Mouse (Mus musculus) inflammation-experienced regulatory T-cells (primary cell): ENCODE results near the gene Mndal. TPM values are rescaled to one million over a fixed set of nuclear protein-coding genes. Genes with fewer than 3 reads are reported as not detected.

Experiments used
- polyA plus RNA-seq, 2 experiments: library from polyadenylated mRNA; unstranded; fragments of 100-300 nt; shearing (Covaris generic); gene quantifications; one replicate each; pipeline ENCODE4 v1.2.1; 2017

Gene Mndal
- polyA plus RNA-seq: 100 to 1,000 TPM; 354 to 399 TPM

GRCm38 (mm10) chr1:173941924-173942779 is at the start of gene Mndal, which contains the start of gene Ifi203:
Mndal (minus strand) TSS chr1:173942491.
Ifi203 (minus strand) TSS chr1:173942672.

GRCm38 (mm10) chr1:173982694-173983305 is 40.5 kb upstream of the Mndal start, which contains the start of gene Ifi202b:
Ifi202b (minus strand) TSS chr1:173982744.

GRCm38 (mm10) chr1:173912548-173913255 is 29.6 kb downstream of the Mndal start, which contains the start of gene Ifi211:
Ifi211 (minus strand) TSS chr1:173913046.

Other genes with a start within 250 kb of the Mndal start
- under 1 TPM in 1 of 2 experiments, not detected in 1; 0.87 TPM for gene Ifi207, start 200.7 kb downstream of the Mndal start, polyA plus RNA-seq
- gene Ifi204, start 175.5 kb downstream of the Mndal start, polyA plus RNA-seq: 1 to 10 TPM in 1 of 2 experiments, under 1 TPM in 1; 0.30 to 1.4 TPM
- 1 to 10 TPM; 1.2 to 4.0 TPM for gene Ifi211, start 29.4 kb downstream of the Mndal start, polyA plus RNA-seq
- gene Ifi203, start 181 bp upstream of the Mndal start, polyA plus RNA-seq: 100 to 1,000 TPM; 293 to 314 TPM
- not detected for gene Ifi202b, start 40.3 kb upstream of the Mndal start, polyA plus RNA-seq
- gene Ifi205, start 89.3 kb upstream of the Mndal start, polyA plus RNA-seq: under 1 TPM in 1 of 2 experiments, not detected in 1; 0.11 TPM
- under 1 TPM; 0.13 to 0.55 TPM for gene Olfr433, start 98.2 kb upstream of the Mndal start, polyA plus RNA-seq
- under 1 TPM in 1 of 2 experiments, not detected in 1; 0.40 TPM for gene Olfr432, start 106.7 kb upstream of the Mndal start, polyA plus RNA-seq
- gene Olfr430, start 124.1 kb upstream of the Mndal start, polyA plus RNA-seq: not detected
- not detected for gene Olfr429, start 141.8 kb upstream of the Mndal start, polyA plus RNA-seq
- under 1 TPM in 1 of 2 experiments, not detected in 1; 0.40 TPM for gene Olfr427, start 154.4 kb upstream of the Mndal start, polyA plus RNA-seq
- not detected for gene Olfr231, start 178.7 kb upstream of the Mndal start, polyA plus RNA-seq
- under 1 TPM; 0.12 to 0.50 TPM for gene Olfr424, start 189.0 kb upstream of the Mndal start, polyA plus RNA-seq
- not detected for gene Olfr420, start 213.1 kb upstream of the Mndal start, polyA plus RNA-seq
- gene Spta1, start 230.3 kb upstream of the Mndal start, polyA plus RNA-seq: under 1 TPM; 0.07 to 0.23 TPM